Mouse (Mus musculus): ENCODE results near the gene Zfp827.
"Not testable (repeated sequence)": the region's sequence is repeated elsewhere in the genome, so short reads cannot be mapped to it uniquely, and the experiment has no call there.

Zfp827 gene

DNA sequence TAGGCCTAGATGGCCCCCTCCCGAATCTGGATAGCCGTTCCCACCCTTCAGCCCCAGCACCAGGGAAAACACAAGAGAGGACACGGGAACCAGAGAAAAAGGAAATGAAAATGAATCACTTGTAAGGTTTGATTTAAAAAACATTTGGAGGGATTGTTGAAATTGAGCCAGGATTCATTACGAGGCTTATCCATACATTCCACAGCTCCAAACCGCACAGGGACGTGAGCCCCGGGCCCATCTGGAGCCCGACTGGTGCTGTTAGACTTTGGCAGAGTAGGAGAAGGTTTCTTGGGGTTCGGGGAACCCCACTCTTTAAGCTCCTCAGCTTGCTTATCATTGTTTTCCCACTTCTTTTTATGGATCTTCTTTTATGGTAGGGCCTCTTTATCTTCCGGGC, 76.9 kb downstream of the Zfp827 start:
- no peak for DNase-seq (ENCODE audit: low read depth, low spot score)

DNA sequence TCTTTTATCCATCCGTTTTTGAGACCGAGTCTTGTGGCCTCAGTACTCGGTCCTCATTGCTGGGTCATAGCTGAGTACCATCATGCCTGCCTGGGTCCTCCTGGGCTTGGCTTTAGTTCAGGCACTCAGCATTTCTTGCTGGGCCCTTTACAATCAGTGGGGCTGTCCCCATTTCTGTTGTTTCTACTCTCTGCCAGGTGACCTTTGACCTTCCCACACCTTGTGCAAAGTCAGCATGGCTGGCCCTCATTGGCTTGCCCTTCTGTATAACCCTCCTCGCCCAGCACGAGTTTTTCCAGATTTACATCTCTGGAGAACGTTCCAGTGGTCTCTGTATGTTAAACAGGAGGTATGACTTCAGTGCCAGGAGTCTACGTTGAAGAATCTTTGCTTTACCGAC, 83.2 kb downstream of the Zfp827 start:
- no peak for DNase-seq (ENCODE audit: low read depth, low spot score)

- no peak for DNase-seq (ENCODE audit: low read depth, low spot score)
Measured at GRCm38 (mm10) chr8:79112480-79112879, 84.2 kb downstream of the Zfp827 start.

GRCm38 (mm10) chr8:79113533-79113932, 85.3 kb downstream of the Zfp827 start:
- DNase-seq (ENCODE audit: low read depth, low spot score), result no peak

- no peak for DNase-seq (ENCODE audit: low read depth, low spot score)
Measured at GRCm38 (mm10) chr8:79114561-79114960, 86.3 kb downstream of the Zfp827 start.

GRCm38 (mm10) chr8:79116436-79116835, 88.2 kb downstream of the Zfp827 start:
- no peak for DNase-seq (ENCODE audit: low read depth, low spot score)

DNA sequence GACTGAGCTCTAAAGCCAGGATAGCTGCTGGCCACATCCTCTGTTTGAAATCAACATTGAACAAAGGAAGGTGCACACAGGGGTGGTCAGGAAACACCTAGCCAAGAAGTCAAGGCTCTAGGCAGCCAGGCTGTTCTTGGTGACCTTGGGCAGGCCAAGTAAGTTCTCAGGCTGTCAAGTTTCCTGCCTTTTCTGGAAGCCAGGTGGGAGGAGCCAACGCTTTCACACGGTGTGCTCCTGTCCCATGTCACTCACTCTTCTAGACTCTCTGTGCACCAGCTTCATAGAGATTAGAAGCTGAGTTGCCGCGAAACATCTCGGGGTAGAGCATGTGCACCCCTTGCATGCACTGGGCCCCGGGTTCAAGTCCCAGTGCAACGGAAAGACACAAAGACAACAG, 89.5 kb downstream of the Zfp827 start:
- peak; percentile 19 for DNase-seq (ENCODE audit: low read depth, low spot score)

GRCm38 (mm10) chr8:79121614-79122013, 93.4 kb downstream of the Zfp827 start:
- no peak for DNase-seq (ENCODE audit: low read depth, low spot score)

- no peak for DNase-seq (ENCODE audit: low read depth, low spot score)
Measured at GRCm38 (mm10) chr8:79124231-79124630, 96.0 kb downstream of the Zfp827 start.

GRCm38 (mm10) chr8:79127211-79127816, 99.1 kb downstream of the Zfp827 start:
- no peak for DNase-seq (ENCODE audit: low read depth, low spot score)

DNA sequence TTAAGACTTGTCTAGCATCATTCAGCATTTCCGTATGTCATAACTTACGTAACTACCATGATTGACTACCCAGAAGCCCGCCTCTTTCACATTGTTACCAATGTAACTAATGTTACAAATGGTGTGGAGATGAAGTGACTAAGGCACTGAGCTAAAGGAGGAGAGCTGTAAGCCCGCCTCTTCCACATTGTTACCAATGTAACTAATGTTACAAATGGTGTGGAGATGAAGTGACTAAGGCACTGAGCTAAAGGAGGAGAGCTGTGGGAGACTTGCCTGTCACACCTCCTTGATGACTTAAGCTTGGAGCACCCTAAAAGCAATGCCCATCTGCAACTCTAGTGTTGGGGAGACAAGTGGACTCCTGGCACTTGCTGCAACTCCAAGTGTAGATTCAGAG, 100.3 kb downstream of the Zfp827 start:
- DNase-seq (ENCODE audit: low read depth, low spot score), result not testable (repeated sequence)

GRCm38 (mm10) chr8:79139614-79140013, 111.4 kb downstream of the Zfp827 start:
- no peak for DNase-seq (ENCODE audit: low read depth, low spot score)

DNA sequence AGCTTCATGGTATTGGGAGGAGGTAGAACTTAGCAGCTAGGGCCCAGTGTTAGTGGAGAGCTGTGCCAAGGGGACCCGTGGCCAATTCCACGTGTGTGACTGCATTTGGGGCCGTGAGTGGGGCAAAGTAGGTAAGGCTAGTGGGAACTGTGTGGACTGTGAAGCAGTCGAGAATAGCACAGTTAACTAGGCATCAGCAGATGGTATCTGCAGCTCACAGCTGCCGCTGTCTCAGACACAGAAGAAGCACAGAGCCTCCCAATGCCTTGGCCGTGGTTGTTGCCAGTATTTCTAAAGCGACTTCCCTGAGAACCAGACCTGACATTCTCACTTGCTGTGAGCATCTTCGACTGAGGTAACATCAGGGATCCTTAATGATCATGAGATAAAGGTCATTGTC, 112.7 kb downstream of the Zfp827 start:
- DNase-seq (ENCODE audit: low read depth, low spot score), result no peak

- no peak for DNase-seq (ENCODE audit: low read depth, low spot score)
Measured at GRCm38 (mm10) chr8:79141592-79141991, 113.4 kb downstream of the Zfp827 start.

DNA sequence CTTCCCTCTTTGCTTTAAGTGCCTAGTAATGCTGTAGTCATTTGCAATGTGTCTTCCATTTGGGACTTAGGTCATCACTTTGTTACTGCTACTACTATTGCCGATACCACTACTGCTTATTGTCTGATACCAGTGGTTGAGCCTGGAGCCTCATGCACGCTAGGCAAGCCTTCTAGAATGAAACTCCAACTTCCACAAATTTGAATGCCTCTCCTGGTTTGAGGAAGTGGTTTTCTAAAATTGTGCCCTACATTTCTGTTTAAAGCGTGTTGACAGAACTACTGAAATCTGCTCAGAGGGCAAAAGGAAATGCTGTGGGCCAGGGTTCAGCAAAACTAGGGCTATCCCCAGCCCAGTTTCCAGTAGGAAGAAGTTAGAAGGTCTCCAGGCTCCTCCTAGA, 115.5 kb downstream of the Zfp827 start:
- no peak for DNase-seq (ENCODE audit: low read depth, low spot score)

- DNase-seq (ENCODE audit: low read depth, low spot score), result no peak
Measured at GRCm38 (mm10) chr8:79145210-79145609, 117.0 kb downstream of the Zfp827 start.

DNA sequence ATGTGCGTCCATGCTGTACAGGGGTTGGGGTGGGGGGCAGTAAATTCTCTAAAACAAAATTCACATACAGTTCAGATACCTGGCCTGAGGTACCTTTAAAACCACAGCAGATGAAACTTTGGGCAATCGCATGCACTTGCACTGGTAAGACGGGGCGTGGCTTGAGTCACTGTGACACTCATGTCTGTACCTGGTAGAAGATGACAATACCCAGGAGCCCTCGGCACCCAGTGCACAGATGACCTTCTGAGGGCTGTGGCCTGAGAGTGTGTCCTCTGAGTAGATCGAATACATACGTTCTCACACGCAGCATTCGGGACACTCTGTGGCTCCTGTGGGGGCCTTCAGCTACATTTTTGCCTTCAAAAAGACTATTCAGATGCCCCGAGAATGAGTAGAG, 117.4 kb downstream of the Zfp827 start:
- no peak for DNase-seq (ENCODE audit: low read depth, low spot score)

DNA sequence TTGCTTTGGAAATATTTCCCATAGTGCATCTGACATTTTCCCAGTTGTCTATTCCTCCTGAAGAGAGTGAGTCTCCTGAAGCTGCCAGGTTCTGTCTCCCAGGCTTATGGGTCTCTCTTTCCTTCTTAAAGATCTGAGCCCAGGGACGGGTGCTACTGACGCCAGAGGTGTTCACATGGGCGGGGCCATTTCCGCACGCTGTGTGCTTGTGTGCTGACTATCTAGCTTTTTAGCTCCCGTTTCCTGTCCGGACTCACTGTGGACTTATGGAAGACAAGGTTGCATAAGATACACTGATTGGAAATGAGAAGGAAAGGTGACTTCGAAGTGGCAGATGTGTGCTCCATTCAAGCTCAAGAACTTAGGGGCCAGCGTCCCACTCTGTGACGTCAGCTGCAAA, 120.6 kb downstream of the Zfp827 start:
- DNase-seq (ENCODE audit: low read depth, low spot score), result peak; percentile 36

DNA sequence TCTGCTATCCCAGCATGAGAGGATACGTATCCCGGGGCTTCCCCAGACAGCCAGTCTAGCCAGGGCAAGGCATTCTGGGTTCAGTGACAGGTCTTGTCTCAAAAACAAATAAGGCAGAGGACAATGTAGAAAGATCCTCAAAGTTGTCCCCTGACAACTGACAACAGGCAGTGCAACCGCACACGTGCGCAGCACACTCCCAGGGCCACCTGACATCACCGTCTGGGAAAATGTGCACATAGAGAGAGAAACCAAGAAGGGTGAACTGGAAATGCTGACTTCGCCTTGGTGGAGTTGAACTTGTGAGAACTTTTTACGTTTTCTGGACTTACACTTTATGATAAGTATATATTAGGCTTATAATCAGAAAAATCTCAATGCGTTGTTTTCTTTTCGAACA, 121.6 kb downstream of the Zfp827 start:
- DNase-seq (ENCODE audit: low read depth, low spot score), result no peak

- DNase-seq (ENCODE audit: low read depth, low spot score), result no peak
Measured at GRCm38 (mm10) chr8:79150544-79151192, 122.4 kb downstream of the Zfp827 start.

GRCm38 (mm10) chr8:79151644-79152043, 123.4 kb downstream of the Zfp827 start:
- no peak for DNase-seq (ENCODE audit: low read depth, low spot score)

- DNase-seq (ENCODE audit: low read depth, low spot score), result no peak
Measured at GRCm38 (mm10) chr8:79153201-79153600, 125.0 kb downstream of the Zfp827 start.

GRCm38 (mm10) chr8:79153637-79154036, 125.4 kb downstream of the Zfp827 start:
- peak; percentile 55 for DNase-seq (ENCODE audit: low read depth, low spot score)
